Comparison of ENCODE assay signal across 15 mouse cellular contexts in genomic region chr7:34338445-34339163, GRCm38 (mm10). TPM values are rescaled to one million over a fixed set of nuclear protein-coding genes. Genes with fewer than 3 reads are reported as not detected.
DNase-seq lines count a peak whose midpoint lies in the region; ATAC-seq lines count a peak whose summit lies in the region.
"Had no signal": no experiment of that assay in that cellular context is flagged by ENCODE, and none has a peak within 500 bp of the region (broad histone marks: within the 10 kb centered on the region; RNA-seq: fewer than 3 reads in every experiment).

No protein-coding gene starts in this region.

- peak overlapping the region; percentile 48 for H3K4me2 ChIP-seq in heart, embryonic 13.5 days
- H3K4me2 ChIP-seq in limb, embryonic 11.5 days (ENCODE audit: low read depth, severe bottlenecking): no peak overlapping the region
- no peak overlapping the region for H3K4me2 ChIP-seq in embryonic facial prominence, embryonic 11.5 days (ENCODE audit: low read depth, low read length)
- H3K4me2 ChIP-seq: midbrain, embryonic 15.5 days; neural tube, embryonic 12.5 days had no signal

- H3K9me3 ChIP-seq in heart, embryonic 13.5 days: peaks cover 3% of the 10 kb centered on the region; the same call in 1 of the 2 replicates
- no peaks in the 10 kb centered on the region; the same call in 1 of the 2 replicates for H3K9me3 ChIP-seq in limb, embryonic 11.5 days (ENCODE audit: control insufficient read depth, low read length)
- H3K9me3 ChIP-seq in limb, embryonic 10.5 days (replicated peaks): no peaks in the 10 kb centered on the region
- no peaks in the 10 kb centered on the region for H3K9me3 ChIP-seq in embryonic facial prominence, embryonic 11.5 days (replicated peaks; ENCODE audit: control insufficient read depth, low read length)
- H3K9me3 ChIP-seq: midbrain, embryonic 15.5 days had no signal

- 36% methylated on average over 9 of the region's 9 CpGs for WGBS in heart, embryonic 13.5 days
- 48% methylated on average over 9 of the region's 9 CpGs for WGBS in limb, embryonic 11.5 days
- WGBS in limb, embryonic 10.5 days: 56% methylated on average over 9 of the region's 9 CpGs
- 59% methylated on average over 9 of the region's 9 CpGs for WGBS in embryonic facial prominence, embryonic 11.5 days

- peak overlapping the region; percentile 84 for H3K27ac ChIP-seq in heart, embryonic 13.5 days (replicated peaks)
- H3K27ac ChIP-seq in limb, embryonic 11.5 days (replicated peaks; ENCODE audit: low read depth, low read length): peak overlapping the region; percentile 14; the same call in 1 of the 2 replicates
- H3K27ac ChIP-seq in limb, embryonic 10.5 days: no peak overlapping the region
- no peak overlapping the region for H3K27ac ChIP-seq in embryonic facial prominence, embryonic 11.5 days (replicated peaks; ENCODE audit: low read depth, low read length)
- H3K27ac ChIP-seq: hindbrain, embryonic 10.5 days; midbrain, embryonic 15.5 days; neural tube, embryonic 12.5 days had no signal

- peaks cover 51% of the 10 kb centered on the region for H3K36me3 ChIP-seq in heart, embryonic 13.5 days
- peaks cover 6% of the 10 kb centered on the region; the same call in 1 of the 2 replicates for H3K36me3 ChIP-seq in limb, embryonic 11.5 days (ENCODE audit: control insufficient read depth, insufficient read depth, low read length)
- peaks cover 49% of the 10 kb centered on the region for H3K36me3 ChIP-seq in limb, embryonic 10.5 days
- peaks cover 3% of the 10 kb centered on the region for H3K36me3 ChIP-seq in embryonic facial prominence, embryonic 11.5 days (replicated peaks; ENCODE audit: control insufficient read depth, insufficient read depth, low read depth, low read length)

- intact Hi-C loops in heart, postnatal 36 days (cut with DNase I): no loop called here
- intact Hi-C loops in gastrocnemius, postnatal 14 days (cut with DNase I; ENCODE audit: low total_unique reads): no loop called here

- no peak for DNase-seq in heart, postnatal 36 days
- peak; percentile 32 for DNase-seq in limb, embryonic 11.5 days (ENCODE audit: low spot score)
- no peak for DNase-seq in limb, embryonic 10.5 days (ENCODE audit: low spot score)
- peak; percentile 24 for DNase-seq in embryonic facial prominence, embryonic 11.5 days (ENCODE audit: low spot score)
- DNase-seq in gastrocnemius, postnatal 14 days: no peak
- no peak for DNase-seq in spleen, postnatal 14 days (ENCODE audit: low spot score in 2 of 2)
- DNase-seq: cerebellum, adult 9-11 months; lung, postnatal 4 days had no signal

- no peak overlapping the region for H3K9ac ChIP-seq in heart, embryonic 13.5 days
- no peak overlapping the region for H3K9ac ChIP-seq in limb, embryonic 11.5 days (ENCODE audit: low read length)
- no peak overlapping the region for H3K9ac ChIP-seq in embryonic facial prominence, embryonic 11.5 days (replicated peaks; ENCODE audit: low read length)
- H3K9ac ChIP-seq: midbrain, embryonic 15.5 days; neural tube, embryonic 12.5 days had no signal

- ATAC-seq in heart, embryonic 13.5 days (ENCODE audit: extremely low read depth, insufficient number of reproducible peaks, low FRiP score, low TSS enrichment): peak; percentile 66; the same call in 1 of the 2 replicates
- peak; percentile 31; the same call in 1 of the 2 replicates for ATAC-seq in limb, embryonic 11.5 days (ENCODE audit: insufficient number of reproducible peaks, low FRiP score, low TSS enrichment, low read depth)
- peak; percentile 51; the same call in 1 of the 2 replicates for ATAC-seq in embryonic facial prominence, embryonic 11.5 days (replicated peaks; ENCODE audit: insufficient number of reproducible peaks, low FRiP score, low TSS enrichment, low read depth)
- peak; percentile 11; the same call in 1 of the 2 replicates for ATAC-seq in neutrophil, adult 5-6 weeks (ENCODE audit: extremely low read depth, insufficient number of reproducible peaks, low FRiP score, poor library complexity, severe bottlenecking)
- ATAC-seq: intestine, postnatal 0 days; midbrain, embryonic 15.5 days had no signal

- H3K4me1 ChIP-seq in heart, embryonic 13.5 days: peaks cover 35% of the 10 kb centered on the region
- no peaks in the 10 kb centered on the region for H3K4me1 ChIP-seq in limb, embryonic 11.5 days (ENCODE audit: control insufficient read depth, insufficient read depth, low read length)
- H3K4me1 ChIP-seq in limb, embryonic 10.5 days: peaks cover 9% of the 10 kb centered on the region
- no peaks in the 10 kb centered on the region for H3K4me1 ChIP-seq in embryonic facial prominence, embryonic 11.5 days (ENCODE audit: control insufficient read depth, insufficient read depth, low read length)
- H3K4me1 ChIP-seq: hindbrain, embryonic 10.5 days; midbrain, embryonic 15.5 days; neural tube, embryonic 12.5 days had no signal

- no peaks in the 10 kb centered on the region for H3K27me3 ChIP-seq in heart, embryonic 13.5 days (replicated peaks)
- H3K27me3 ChIP-seq in limb, embryonic 11.5 days (ENCODE audit: control insufficient read depth, insufficient read depth, low read length): no peaks in the 10 kb centered on the region
- no peaks in the 10 kb centered on the region for H3K27me3 ChIP-seq in limb, embryonic 10.5 days (ENCODE audit: low read depth, poor library complexity, severe bottlenecking)
- no peaks in the 10 kb centered on the region for H3K27me3 ChIP-seq in embryonic facial prominence, embryonic 11.5 days (ENCODE audit: control insufficient read depth, insufficient read depth, low read length)
- H3K27me3 ChIP-seq: midbrain, embryonic 15.5 days; neural tube, embryonic 12.5 days had no signal

- 0 out of 2 replicates have a peak overlapping the region, but pooled peaks have one; percentile 7 for H3K4me3 ChIP-seq in heart, embryonic 13.5 days
- H3K4me3 ChIP-seq in limb, embryonic 11.5 days (ENCODE audit: low read depth, low read length): no peak overlapping the region
- no peak overlapping the region for H3K4me3 ChIP-seq in limb, embryonic 10.5 days
- no peak overlapping the region for H3K4me3 ChIP-seq in embryonic facial prominence, embryonic 11.5 days (ENCODE audit: low read depth, low read length)
- H3K4me3 ChIP-seq: erythroblast, embryonic 14.5 days; hindbrain, embryonic 10.5 days; midbrain, embryonic 15.5 days; neural tube, embryonic 12.5 days had no signal

RNA-seq across cellular contexts. Expression of gene 4931406P16Rik, which starts 25.3 kb away (rescaled TPM):
- 28.4 and 28.7 TPM in 2 replicates for polyA plus RNA-seq in heart, embryonic 13.5 days (2015; fragmentation: Nextera tagmentation; extraction: Ambion mirVana)
- 10 to 100 TPM; 47.4 to 55.9 TPM for total RNA-seq in heart, postnatal 36 days (2021)
- polyA plus RNA-seq in limb, embryonic 11.5 days (2014; fragmentation: Nextera tagmentation; extraction: Ambion mirVana): 26.7 and 28.2 TPM in 2 replicates
- polyA plus RNA-seq in limb, embryonic 10.5 days (2016; fragmentation: Nextera tagmentation; extraction: Ambion mirVana): 22.8 and 27.2 TPM in 2 replicates
- 28.6 and 30.6 TPM in 2 replicates for polyA plus RNA-seq in embryonic facial prominence, embryonic 11.5 days (2014; fragmentation: Nextera tagmentation; extraction: Ambion mirVana)
- 33.6 and 36.8 TPM in 2 replicates for total RNA-seq in neutrophil, adult 5-6 weeks (2017)
- total RNA-seq in gastrocnemius, postnatal 14 days (2021): 10 to 100 TPM; 41.8 to 48.2 TPM

RNA-seq across cellular contexts. Expression of gene Lsm14a, which starts 54.5 kb away (rescaled TPM):
- polyA plus RNA-seq in heart, embryonic 13.5 days (2015; fragmentation: Nextera tagmentation; extraction: Ambion mirVana): 59.2 and 63.0 TPM in 2 replicates
- 10 to 100 TPM; 82.9 to 83.7 TPM for total RNA-seq in heart, postnatal 36 days (2021)
- polyA plus RNA-seq in limb, embryonic 11.5 days (2014; fragmentation: Nextera tagmentation; extraction: Ambion mirVana): 65.5 and 70.5 TPM in 2 replicates
- 91.6 and 96.3 TPM in 2 replicates for polyA plus RNA-seq in limb, embryonic 10.5 days (2016; fragmentation: Nextera tagmentation; extraction: Ambion mirVana)
- 73.6 and 78.7 TPM in 2 replicates for polyA plus RNA-seq in embryonic facial prominence, embryonic 11.5 days (2014; fragmentation: Nextera tagmentation; extraction: Ambion mirVana)
- 117 and 118 TPM in 2 replicates for total RNA-seq in neutrophil, adult 5-6 weeks (2017)
- 10 to 100 TPM; 62.0 to 67.8 TPM for total RNA-seq in gastrocnemius, postnatal 14 days (2021)

Comparison
In these comparisons a context has a peak if more than half of its experiments do, and no peak if none do; other contexts are left out.
1. H3K27ac ChIP-seq: peak in heart, embryonic 13.5 days (single experiment) and limb, embryonic 11.5 days (single experiment); none in limb, embryonic 10.5 days (single experiment) and embryonic facial prominence, embryonic 11.5 days (single experiment).
2. DNase-seq: peak in limb, embryonic 11.5 days (single experiment) and embryonic facial prominence, embryonic 11.5 days (single experiment); none in heart, postnatal 36 days (0 of 2), limb, embryonic 10.5 days (single experiment), gastrocnemius, postnatal 14 days (single experiment) and spleen, postnatal 14 days (0 of 2).
3. ATAC-seq: peak in every context shown above with its lines; median percentile 66 in heart, embryonic 13.5 days; 51 in embryonic facial prominence, embryonic 11.5 days; 31 in limb, embryonic 11.5 days; 11 in neutrophil, adult 5-6 weeks.